Mouse (Mus musculus) lung, postnatal 0 days (tissue): ENCODE measurements around the gene Akip1.

Experiments
- CTCF ChIP-seq: IDR thresholded peaks from 2 replicates; pipeline ENCODE4 v1.5.1; 2016; ENCODE audit warnings: antibody characterized with exemption, mild to moderate bottlenecking
- EP300 ChIP-seq: IDR thresholded peaks from 2 replicates; pipeline ENCODE4 v1.6.1; 2016; ENCODE audit warnings: antibody characterized with exemption, mild to moderate bottlenecking, control low read depth

DNA sequence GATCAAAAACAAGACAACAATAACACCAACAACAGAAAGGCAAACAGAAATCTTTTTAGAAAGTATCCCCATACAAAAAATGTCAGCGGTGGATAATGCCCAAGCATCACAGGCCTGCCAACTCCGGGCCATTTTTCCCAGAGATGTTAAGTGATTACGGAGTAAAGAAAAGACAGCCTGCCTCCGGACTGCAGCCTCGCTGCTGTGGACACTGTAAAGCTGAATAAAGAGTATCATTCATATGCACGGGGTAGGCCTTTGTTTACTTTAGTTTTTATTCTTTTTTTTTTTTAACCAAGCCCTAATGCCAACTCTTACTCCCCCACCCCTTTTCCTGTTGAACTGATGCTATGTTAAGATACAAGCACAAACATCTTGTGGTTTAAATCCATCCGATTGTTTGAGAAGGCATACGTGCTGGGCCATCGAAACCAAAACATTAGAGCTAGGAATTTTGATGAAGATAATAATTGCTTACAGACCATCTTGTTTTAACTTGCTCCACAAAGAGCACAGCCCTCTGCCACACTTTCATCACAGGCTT is 16.8 kb upstream of the Akip1 start:
- TF ChIP-seq CTCF (no peak), EP300 (peak; percentile 86)
